Mouse (Mus musculus): Measurements from ENCODE around the gene Sh3rf1.

The Sh3rf1 gene

DNA sequence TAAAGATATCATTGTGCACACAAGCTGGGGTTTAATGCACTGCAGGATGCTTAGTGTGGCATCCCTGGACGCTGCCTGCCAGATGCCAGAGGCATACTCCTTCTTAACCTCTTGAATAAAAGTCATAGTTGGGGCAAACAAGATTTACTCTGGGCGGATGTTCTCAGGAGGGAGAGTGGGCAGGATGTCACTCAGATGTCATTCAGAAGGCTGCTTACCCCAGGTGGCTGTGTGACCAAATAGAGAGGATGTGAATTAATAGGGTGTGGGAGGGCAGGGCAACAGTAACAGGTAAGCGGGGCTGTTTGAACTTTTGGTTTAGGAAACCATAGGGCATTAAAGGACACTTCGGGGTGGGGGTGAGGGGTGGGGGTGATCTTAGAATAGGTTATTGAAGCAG lies 37.7 kb downstream of the Sh3rf1 start:
- no peak for DNase-seq (ENCODE audit: low spot score in 2 of 2)

GRCm38 (mm10) chr8:61263691-61264090 lies 40.0 kb downstream of the Sh3rf1 start:
- no peak for DNase-seq (ENCODE audit: low spot score in 2 of 2)

DNA sequence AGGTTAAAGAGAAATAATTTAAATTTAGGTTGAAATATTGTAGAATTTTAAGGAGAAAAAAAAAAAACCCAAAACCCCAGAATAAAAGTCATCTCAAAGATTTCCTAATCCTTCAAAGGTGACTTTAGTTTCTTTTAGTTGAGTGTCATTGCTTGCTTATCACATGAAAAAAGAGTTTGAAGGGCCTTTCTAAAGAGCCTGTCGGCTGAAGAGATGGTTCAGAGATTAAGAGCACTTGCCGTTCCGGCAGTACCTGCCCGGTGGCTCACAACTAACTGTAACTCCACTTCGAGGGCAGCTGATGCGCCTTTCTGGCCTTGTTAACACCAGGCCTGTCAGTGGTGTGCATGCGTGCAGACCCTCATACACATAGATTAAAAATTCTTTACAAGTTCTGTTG lies 41.2 kb downstream of the Sh3rf1 start:
- no peak for DNase-seq (ENCODE audit: low spot score in 2 of 2)

DNA sequence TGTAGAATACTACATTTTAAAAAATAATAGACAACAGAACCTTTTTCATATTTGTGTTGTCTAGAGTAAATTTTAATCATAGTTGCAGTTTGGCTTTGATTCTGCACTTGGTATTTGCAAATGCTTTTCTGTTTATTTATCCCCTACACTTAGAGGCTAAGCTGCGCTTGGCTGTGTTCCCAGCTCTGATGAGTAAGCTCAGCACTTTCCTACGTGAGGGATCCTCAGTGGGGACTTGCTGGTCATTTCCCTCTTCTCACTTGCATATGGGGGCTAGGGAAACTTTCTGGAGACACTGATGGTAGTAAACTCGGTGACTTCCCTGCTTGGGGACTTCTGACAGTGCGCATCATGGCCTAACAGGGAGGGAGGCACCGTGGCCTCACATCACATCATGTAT lies 41.7 kb downstream of the Sh3rf1 start:
- no peak for DNase-seq (ENCODE audit: low spot score in 2 of 2)

DNA sequence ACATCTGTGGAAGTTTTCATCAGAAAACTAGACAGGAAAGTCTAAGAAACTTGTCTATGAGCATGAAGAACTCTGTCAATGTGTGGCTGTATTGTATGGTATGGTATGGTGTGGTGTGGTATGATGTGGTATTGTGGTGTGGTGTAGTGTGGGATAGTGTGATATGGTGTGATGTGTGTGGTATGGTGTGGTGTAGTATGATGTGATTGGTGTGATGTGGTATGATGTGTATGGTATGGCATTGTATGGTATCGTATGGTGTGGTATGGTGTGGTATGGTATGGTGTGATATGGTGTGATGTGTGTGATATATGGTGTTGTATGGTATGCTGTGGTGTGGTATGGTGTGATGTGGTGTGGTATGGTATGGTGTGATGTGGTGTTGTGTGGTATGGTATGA lies 43.4 kb downstream of the Sh3rf1 start:
- no peak for DNase-seq (ENCODE audit: low spot score in 2 of 2)

GRCm38 (mm10) chr8:61267692-61268091 lies 44.0 kb downstream of the Sh3rf1 start:
- DNase-seq (ENCODE audit: low spot score in 2 of 2): no peak

DNA sequence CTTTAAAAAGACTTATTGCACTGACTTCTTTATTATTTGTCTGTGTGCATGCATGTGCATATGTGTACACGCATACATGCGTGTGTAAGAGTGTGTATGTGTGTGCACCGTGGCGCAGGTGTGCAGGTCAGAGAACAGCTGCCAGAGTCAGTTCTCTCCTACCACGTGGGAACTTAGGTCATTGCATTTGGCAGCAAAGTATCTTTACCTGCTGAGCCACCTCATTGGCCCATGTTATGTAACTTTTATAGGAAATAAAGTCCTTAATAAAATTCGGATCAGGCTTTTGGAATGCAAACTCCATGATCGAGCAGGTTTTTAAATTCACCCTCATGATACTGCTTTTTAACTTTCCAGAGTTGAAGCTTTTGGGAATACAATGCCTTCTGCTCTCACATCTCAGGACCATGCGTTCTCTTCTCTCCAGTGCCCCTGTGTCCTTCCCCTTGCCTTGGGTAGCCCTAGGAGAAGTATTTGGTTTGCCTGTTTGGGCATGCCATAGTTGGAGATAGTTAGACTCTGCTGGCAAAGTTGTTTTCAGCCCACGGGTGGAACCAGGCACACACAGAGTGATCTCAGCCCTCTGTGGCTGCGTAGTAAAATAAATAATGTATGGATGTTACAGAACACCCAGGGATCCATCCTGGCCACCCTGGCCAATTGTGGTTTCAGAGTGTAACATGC lies 44.7 kb downstream of the Sh3rf1 start:
- DNase-seq (ENCODE audit: low spot score in 2 of 2): no peak

GRCm38 (mm10) chr8:61270016-61270415 lies 46.3 kb downstream of the Sh3rf1 start:
- no peak for DNase-seq (ENCODE audit: low spot score in 2 of 2)

- DNase-seq (ENCODE audit: low spot score in 2 of 2): no peak
Measured at GRCm38 (mm10) chr8:61270541-61270940, 46.9 kb downstream of the Sh3rf1 start.

DNA sequence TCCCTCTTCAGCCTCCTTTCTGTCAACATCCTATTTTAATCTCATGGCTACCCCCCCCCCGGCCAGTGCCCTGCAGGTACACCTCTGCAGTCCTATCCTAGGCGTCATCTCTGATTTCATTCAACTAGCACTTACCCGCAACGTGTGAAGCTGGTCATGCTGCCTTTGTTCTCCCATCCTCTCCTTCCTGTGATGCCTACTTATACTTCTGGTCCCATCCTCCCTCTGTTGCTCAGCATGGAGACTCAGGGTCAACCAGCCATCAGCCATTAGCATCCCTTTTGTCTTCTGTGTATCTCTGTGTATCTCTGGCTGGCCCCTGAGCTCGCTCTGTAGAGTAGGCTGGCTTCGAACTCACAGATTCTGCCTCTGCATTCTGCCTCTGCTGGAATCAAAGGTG lies 47.3 kb downstream of the Sh3rf1 start:
- no peak for DNase-seq (ENCODE audit: low spot score in 2 of 2)

GRCm38 (mm10) chr8:61272838-61273237 lies 49.2 kb downstream of the Sh3rf1 start:
- no peak for DNase-seq (ENCODE audit: low spot score in 2 of 2)

- no peak for DNase-seq (ENCODE audit: low spot score in 2 of 2)
Measured at GRCm38 (mm10) chr8:61273307-61274221, 49.9 kb downstream of the Sh3rf1 start.

DNA sequence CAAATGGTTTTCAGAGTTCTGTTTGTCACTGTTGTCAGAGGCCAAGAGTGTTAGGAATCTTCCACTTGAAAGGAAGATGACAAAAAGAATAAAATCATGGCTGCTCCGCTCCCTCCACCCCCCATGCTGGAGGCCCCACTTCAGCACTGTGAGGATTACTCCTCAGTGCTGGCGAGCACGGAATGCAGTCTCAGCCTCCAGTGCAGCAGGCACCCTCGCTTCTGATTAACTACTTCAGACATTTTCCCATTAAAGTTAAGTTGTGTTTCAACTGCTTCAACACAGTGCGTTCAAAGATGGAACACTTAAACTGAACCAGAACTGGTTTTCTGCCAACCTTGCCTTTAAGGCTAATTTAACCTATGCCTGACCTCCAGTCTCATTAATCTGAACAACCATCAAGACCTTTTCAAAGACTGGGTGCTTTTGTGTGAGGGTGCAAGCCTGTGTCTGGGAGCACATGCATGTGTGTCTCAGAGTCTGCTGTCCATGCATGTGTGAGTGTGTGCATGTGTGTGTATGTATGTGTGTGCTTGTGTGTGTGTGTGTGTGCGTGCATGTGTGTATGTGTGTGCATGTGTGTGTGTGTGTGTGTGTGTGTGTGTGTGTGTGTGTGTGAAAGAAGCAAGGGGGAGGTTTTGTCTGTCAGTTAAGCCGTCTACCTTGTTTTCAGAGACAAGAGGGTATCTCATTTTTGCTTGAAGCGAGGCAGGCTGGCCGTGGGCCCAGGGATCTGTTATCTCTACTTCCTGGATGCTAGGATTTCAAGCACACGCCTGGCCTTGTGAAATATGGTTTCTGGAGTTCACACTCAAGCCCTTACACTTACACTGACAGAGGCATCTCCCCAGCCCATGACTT lies 51.2 kb downstream of the Sh3rf1 start:
- no peak for DNase-seq (ENCODE audit: low spot score in 2 of 2)

GRCm38 (mm10) chr8:61275463-61276356 lies 52.0 kb downstream of the Sh3rf1 start:
- DNase-seq (ENCODE audit: low spot score in 2 of 2): no peak

DNA sequence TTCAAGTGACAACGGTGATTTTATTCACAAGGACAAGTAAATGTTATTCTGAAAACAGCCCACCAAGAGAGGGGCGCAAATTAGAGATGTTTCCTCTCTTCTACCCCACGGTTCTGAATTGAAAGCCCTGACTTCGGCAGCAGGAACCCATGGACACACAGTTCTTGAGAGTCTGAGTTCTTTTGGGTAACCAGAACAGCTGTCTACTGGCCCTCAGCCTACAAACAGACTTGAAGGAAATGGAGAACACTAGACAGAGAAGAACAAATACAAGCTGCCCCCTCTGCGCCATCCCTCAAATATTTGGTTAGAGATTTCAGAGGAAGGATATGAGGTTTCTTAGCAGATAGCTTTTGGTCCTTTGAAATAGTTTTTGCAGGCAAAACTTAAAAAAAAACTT lies 52.7 kb downstream of the Sh3rf1 start:
- no peak for DNase-seq (ENCODE audit: low spot score in 2 of 2)

- DNase-seq (ENCODE audit: low spot score in 2 of 2): no peak
Measured at GRCm38 (mm10) chr8:61279030-61279429, 55.4 kb downstream of the Sh3rf1 start.

DNA sequence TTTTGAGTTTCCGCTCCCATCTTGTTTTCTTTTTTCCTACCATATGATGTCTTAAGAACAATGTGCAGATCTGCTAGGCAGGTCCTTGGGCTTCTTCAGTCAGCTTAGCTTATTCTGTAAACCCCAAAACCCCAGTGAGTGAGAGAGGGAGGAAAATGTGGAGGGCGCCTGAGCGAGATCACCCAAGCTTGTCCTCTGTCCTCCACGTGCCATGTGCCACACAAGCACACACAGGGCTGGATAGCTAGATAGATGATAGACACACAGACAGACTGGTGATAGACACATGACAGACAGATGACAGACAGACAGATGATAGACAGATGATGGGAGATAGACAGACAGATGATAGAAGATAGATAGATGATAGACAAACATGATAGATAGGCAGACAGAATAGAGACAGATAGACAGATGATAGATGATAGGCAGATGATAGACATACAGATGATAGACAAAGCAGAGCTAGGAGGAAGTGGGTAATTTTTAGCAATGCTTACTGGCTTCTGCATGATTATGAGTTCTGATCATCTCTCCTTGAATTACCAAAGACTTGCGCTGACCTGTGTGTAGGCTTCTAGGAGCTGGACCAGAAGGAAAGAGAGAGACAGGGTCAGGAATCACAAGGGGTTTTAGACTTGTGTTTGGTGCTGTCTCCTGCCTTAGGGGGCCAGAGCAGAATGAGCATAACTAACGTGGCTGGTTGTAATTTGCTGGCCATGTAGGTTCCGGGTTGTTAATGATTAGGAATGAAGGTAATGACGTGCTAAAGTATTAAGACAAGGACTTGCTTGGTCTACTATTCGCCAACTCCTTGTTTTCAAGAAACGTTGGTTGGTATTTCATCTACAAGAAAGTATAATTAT lies 58.9 kb downstream of the Sh3rf1 start:
- no peak for DNase-seq (ENCODE audit: low spot score in 2 of 2)

DNA sequence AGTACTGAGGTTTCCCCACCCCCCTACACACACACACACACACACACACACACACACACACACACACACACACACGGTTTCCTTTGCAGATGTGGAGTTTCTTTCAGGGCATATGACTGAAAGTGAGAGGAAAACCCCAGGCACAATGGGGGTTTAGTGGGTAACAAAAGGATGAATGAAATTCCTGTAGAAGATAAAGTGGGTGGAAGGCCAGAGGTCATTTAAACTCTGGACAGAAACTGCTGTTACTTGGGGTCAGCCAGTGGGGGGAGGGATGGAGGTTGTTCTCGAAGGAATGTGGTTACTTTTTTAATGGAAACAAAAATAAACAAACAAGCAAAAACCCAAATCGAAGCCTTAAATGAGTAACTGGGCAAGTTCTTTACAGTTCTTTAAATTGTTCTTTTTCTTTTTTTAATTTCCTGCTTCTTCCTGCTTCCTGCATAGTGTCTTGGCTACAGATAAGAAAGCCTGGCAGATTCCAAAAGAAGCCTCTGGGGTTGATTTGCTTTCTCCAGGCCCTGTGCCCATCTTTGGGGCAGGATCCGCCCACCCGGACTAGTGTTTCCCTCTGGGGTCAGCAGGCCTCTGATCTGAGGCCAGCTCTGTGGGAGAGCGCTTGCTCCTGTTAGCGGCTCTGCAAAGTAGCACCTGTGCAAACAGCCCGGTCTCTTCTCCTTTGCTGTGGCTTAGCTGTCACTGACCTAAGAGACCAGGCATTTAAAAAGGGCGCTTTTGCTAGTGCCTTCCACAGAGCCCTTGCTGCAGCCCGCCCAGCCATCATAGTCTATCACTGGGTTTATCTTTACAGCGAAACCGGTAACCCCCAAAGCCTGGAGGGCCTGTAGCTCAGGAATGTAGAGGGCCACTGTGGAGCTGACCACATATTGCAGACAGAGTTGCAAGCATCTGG lies 59.8 kb downstream of the Sh3rf1 start:
- DNase-seq (ENCODE audit: low spot score in 2 of 2): no peak

DNA sequence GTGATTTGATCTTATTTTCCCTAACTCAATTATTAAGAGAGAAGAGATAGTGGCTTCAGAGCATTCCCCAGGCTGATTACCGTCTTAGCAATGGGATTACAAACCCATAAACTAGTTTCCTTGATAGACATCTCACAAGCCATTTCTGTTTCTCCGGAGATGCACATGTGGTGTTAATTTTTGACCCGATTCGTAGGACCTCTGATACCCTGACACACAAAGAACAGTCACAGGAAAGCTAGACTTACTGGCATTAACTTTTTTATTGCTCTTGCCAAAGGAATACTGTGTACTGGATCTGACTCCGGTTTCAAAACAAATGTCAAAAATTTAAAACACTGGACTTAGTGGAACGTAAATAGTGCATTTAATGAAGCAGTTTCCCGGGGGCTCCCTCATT lies 62.2 kb downstream of the Sh3rf1 start:
- no peak for DNase-seq (ENCODE audit: low spot score in 2 of 2)

All from frontal cortex, postnatal 14 days (tissue).